Mouse (Mus musculus): ENCODE results near the gene Krt5. TPM values are rescaled to one million over a fixed set of nuclear protein-coding genes. Genes with fewer than 3 reads are reported as not detected.

Gene Krt5
- not detected in 2 replicates for polyA plus RNA-seq (2012; ENCODE audit: low replicate concordance)

GRCm38 (mm10) chr15:101712720-101713119, at the start of gene Krt5:
Krt5 (minus strand) TSS chr15:101712898.

GRCm38 (mm10) chr15:101742711-101743110, 30.0 kb upstream of the Krt5 start, which contains the start of gene Krt71:
Krt71 (minus strand) TSS chr15:101743109.

GRCm38 (mm10) chr15:101694207-101694606, 18.5 kb downstream of the Krt5 start, which contains the start of gene Krt6a:
Krt6a (minus strand) TSS chr15:101694307.

GRCm38 (mm10) chr15:101680187-101680586, 32.5 kb downstream of the Krt5 start, which contains the start of gene Krt6b:
Krt6b (minus strand) TSS chr15:101680287.

Other genes with a start within 250 kb of the Krt5 start
- not detected in 2 replicates for gene Krt81, start 249.1 kb downstream of the Krt5 start, polyA plus RNA-seq (2012; ENCODE audit: low replicate concordance)
- gene Krt86, start 239.4 kb downstream of the Krt5 start, polyA plus RNA-seq (2012; ENCODE audit: low replicate concordance) = 0.92 and 3.3 TPM in 2 replicates
- 0.16 and 0.17 TPM in 2 replicates for gene Krt83, start 221.4 kb downstream of the Krt5 start, polyA plus RNA-seq (2012; ENCODE audit: low replicate concordance)
- gene Gm49425, start 195.6 kb downstream of the Krt5 start, polyA plus RNA-seq (2012; ENCODE audit: low replicate concordance) = not detected in 2 replicates
- gene Krt84, start 180.1 kb downstream of the Krt5 start, polyA plus RNA-seq (2012; ENCODE audit: low replicate concordance) = not detected in 2 replicates
- gene Krt82, start 162.2 kb downstream of the Krt5 start, polyA plus RNA-seq (2012; ENCODE audit: low replicate concordance) = not detected in 2 replicates
- not detected in 2 replicates for gene Krt90, start 149.9 kb downstream of the Krt5 start, polyA plus RNA-seq (2012; ENCODE audit: low replicate concordance)
- not detected in 2 replicates for gene Krt75, start 139.0 kb downstream of the Krt5 start, polyA plus RNA-seq (2012; ENCODE audit: low replicate concordance)
- not detected in 2 replicates for gene Gm5414, start 84.7 kb downstream of the Krt5 start, polyA plus RNA-seq (2012; ENCODE audit: low replicate concordance)
- gene Gm5478, start 65.5 kb downstream of the Krt5 start, polyA plus RNA-seq (2012; ENCODE audit: low replicate concordance) = not detected in 2 replicates
- gene Krt6b, start 32.6 kb downstream of the Krt5 start, polyA plus RNA-seq (2012; ENCODE audit: low replicate concordance) = not detected in 2 replicates
- gene Krt6a, start 18.6 kb downstream of the Krt5 start, polyA plus RNA-seq (2012; ENCODE audit: low replicate concordance) = not detected in 2 replicates
- gene Krt71, start 30.2 kb upstream of the Krt5 start, polyA plus RNA-seq (2012; ENCODE audit: low replicate concordance) = not detected in 2 replicates
- not detected in 2 replicates for gene Krt72, start 73.6 kb upstream of the Krt5 start, polyA plus RNA-seq (2012; ENCODE audit: low replicate concordance)
- gene Krt73, start 89.4 kb upstream of the Krt5 start, polyA plus RNA-seq (2012; ENCODE audit: low replicate concordance) = not detected in 2 replicates
- gene Krt2, start 105.3 kb upstream of the Krt5 start, polyA plus RNA-seq (2012; ENCODE audit: low replicate concordance) = not detected in 2 replicates
- gene Krt1, start 137.9 kb upstream of the Krt5 start, polyA plus RNA-seq (2012; ENCODE audit: low replicate concordance) = not detected in 2 replicates
- not detected in 2 replicates for gene Krt77, start 156.8 kb upstream of the Krt5 start, polyA plus RNA-seq (2012; ENCODE audit: low replicate concordance)
- not detected in 2 replicates for gene Krt76, start 180.0 kb upstream of the Krt5 start, polyA plus RNA-seq (2012; ENCODE audit: low replicate concordance)
- 0.07 TPM in 1 of 2 replicates, not detected in the other for gene Krt4, start 211.8 kb upstream of the Krt5 start, polyA plus RNA-seq (2012; ENCODE audit: low replicate concordance)
- not detected in 2 replicates for gene Krt79, start 227.4 kb upstream of the Krt5 start, polyA plus RNA-seq (2012; ENCODE audit: low replicate concordance)
- gene Krt78, start 241.4 kb upstream of the Krt5 start, polyA plus RNA-seq (2012; ENCODE audit: low replicate concordance) = not detected in 2 replicates